ENCODE assay signal across 12 mouse cellular contexts in the genomic region with DNA sequence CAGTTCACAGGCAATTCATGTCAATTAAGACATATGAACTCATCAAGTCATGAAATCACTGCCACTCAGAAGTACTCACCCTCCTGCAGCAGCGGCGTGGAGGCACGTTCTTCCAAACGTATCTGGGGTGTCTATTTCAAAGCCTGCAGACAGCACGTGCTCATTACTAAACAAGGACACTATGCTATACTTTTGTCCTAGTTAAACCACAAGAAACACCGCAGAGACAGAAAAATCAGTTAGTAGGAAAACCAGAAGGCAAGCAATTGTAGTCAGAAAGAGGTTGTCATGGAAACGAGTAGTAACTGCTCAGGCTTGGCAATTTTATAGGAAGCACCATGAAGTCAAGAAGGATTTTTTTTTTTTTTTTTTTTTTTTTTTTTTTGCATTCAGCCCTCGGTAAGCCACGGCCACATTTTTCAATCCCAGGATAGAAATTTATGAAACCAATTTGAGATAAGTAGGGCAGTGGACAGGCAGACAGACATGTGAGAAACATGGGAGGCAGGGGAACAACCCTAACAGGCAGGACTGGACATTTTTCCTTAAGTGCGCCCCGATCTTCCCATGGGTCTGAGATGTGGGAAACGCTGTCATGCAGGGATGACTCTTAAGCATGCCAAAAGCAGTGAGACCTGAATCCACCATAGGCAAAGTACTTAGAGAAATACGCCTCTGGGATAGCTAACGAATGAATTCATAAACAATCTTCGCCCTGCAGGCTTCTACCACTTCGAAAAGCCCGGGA.
DNase-seq lines count a peak whose midpoint lies in the region; ATAC-seq lines count a peak whose summit lies in the region.
"Had no signal": no experiment of that assay in that cellular context is flagged by ENCODE, and none has a peak within 500 bp of the region (broad histone marks: within the 10 kb centered on the region; RNA-seq: fewer than 3 reads in every experiment).

No protein-coding gene starts in this region.

- H3K9ac ChIP-seq in forebrain, embryonic 13.5 days, result no peak overlapping the region
- no peak overlapping the region for H3K9ac ChIP-seq in forebrain, embryonic 11.5 days (ENCODE audit: low read length)
- H3K9ac ChIP-seq in hindbrain, embryonic 15.5 days, result no peak overlapping the region

- H3K27ac ChIP-seq in forebrain, embryonic 13.5 days, result peak overlapping the region; percentile 51
- H3K27ac ChIP-seq in forebrain, embryonic 11.5 days (ENCODE audit: low read depth, low read length), result no peak overlapping the region
- peak overlapping the region; percentile 59 for H3K27ac ChIP-seq in hindbrain, embryonic 15.5 days (replicated peaks)

- no peak overlapping the region for H3K4me3 ChIP-seq in forebrain, embryonic 13.5 days
- no peak overlapping the region for H3K4me3 ChIP-seq in forebrain, embryonic 11.5 days (ENCODE audit: low read depth, low read length)
- H3K4me3 ChIP-seq in hindbrain, embryonic 15.5 days, result no peak overlapping the region

- no peak overlapping the region for H3K4me2 ChIP-seq in forebrain, embryonic 13.5 days
- no peak overlapping the region for H3K4me2 ChIP-seq in forebrain, embryonic 11.5 days (ENCODE audit: low read depth, low read length, severe bottlenecking)
- H3K4me2 ChIP-seq in hindbrain, embryonic 15.5 days, result peak overlapping the region; percentile 23

- H3K4me1 ChIP-seq in forebrain, embryonic 13.5 days, result peaks cover 29% of the 10 kb centered on the region
- H3K4me1 ChIP-seq in forebrain, embryonic 11.5 days (replicated peaks; ENCODE audit: control insufficient read depth, insufficient read depth, low read length), result no peaks in the 10 kb centered on the region; the same call in 1 of the 2 replicates
- peaks cover 19% of the 10 kb centered on the region for H3K4me1 ChIP-seq in hindbrain, embryonic 15.5 days (replicated peaks)

- H3K27me3 ChIP-seq in forebrain, embryonic 13.5 days, result no peaks in the 10 kb centered on the region
- H3K27me3 ChIP-seq in forebrain, embryonic 11.5 days (ENCODE audit: control insufficient read depth, insufficient read depth, low read length), result no peaks in the 10 kb centered on the region
- no peaks in the 10 kb centered on the region for H3K27me3 ChIP-seq in hindbrain, embryonic 15.5 days

- WGBS in forebrain, embryonic 13.5 days, result 63% methylated on average over 17 of the region's 17 CpGs
- WGBS in forebrain, embryonic 11.5 days, result 77% methylated on average over 17 of the region's 17 CpGs
- 44% methylated on average over 17 of the region's 17 CpGs for WGBS in hindbrain, embryonic 15.5 days

- peak; percentile 73 for ATAC-seq in forebrain, embryonic 13.5 days
- ATAC-seq in forebrain, embryonic 11.5 days (replicated peaks; ENCODE audit: low FRiP score), result no peak
- ATAC-seq in hindbrain, embryonic 15.5 days (ENCODE audit: low FRiP score, low read depth), result peak; percentile 58
- ATAC-seq in cerebellum, adult (ENCODE audit: insufficient number of reproducible peaks, low FRiP score, low TSS enrichment), result no peak

- no peaks in the 10 kb centered on the region for H3K9me3 ChIP-seq in forebrain, embryonic 13.5 days (replicated peaks)
- H3K9me3 ChIP-seq in forebrain, embryonic 11.5 days (ENCODE audit: control insufficient read depth, low read length), result no peaks in the 10 kb centered on the region
- H3K9me3 ChIP-seq in hindbrain, embryonic 15.5 days, result no peaks in the 10 kb centered on the region

- H3K36me3 ChIP-seq in forebrain, embryonic 13.5 days (ENCODE audit: poor library complexity, severe bottlenecking), result no peaks in the 10 kb centered on the region
- no peaks in the 10 kb centered on the region for H3K36me3 ChIP-seq in forebrain, embryonic 11.5 days (ENCODE audit: control insufficient read depth, insufficient read depth, low read length)
- no peaks in the 10 kb centered on the region for H3K36me3 ChIP-seq in hindbrain, embryonic 15.5 days

- DNase-seq in forebrain, embryonic 11.5 days (ENCODE audit: low spot score), result no peak
- peak; percentile 13 for DNase-seq in right cerebral cortex, adult 2 months (ENCODE audit: low spot score in 2 of 2)
- no peak for DNase-seq in right cerebral cortex, adult 18-20 months
- DNase-seq in telencephalon, adult 2 months (ENCODE audit: low read depth, low spot score), result peak; percentile 77
- DNase-seq in adrenal gland, postnatal 36 days, result no peak
- DNase-seq: cerebellum, postnatal 14 days; gastrocnemius, postnatal 14 days; kidney, adult 18-20 months; thymus, adult 18-20 months had no signal

Comparison
In these comparisons a context has a peak if more than half of its experiments do, and no peak if none do; other contexts are left out.
1. ATAC-seq: peak in forebrain, embryonic 13.5 days (single experiment) and hindbrain, embryonic 15.5 days (single experiment); none in forebrain, embryonic 11.5 days (single experiment) and cerebellum, adult (single experiment).
2. DNase-seq: peak in right cerebral cortex, adult 2 months (2 of 2) and telencephalon, adult 2 months (single experiment); none in forebrain, embryonic 11.5 days (single experiment), right cerebral cortex, adult 18-20 months (single experiment) and adrenal gland, postnatal 36 days (0 of 2).